Mouse (Mus musculus) lung, postnatal 25 days (tissue): Measurements from ENCODE around the gene Fundc1.
"Not testable (repeated sequence)": the region's sequence is repeated elsewhere in the genome, so short reads cannot be mapped to it uniquely, and the experiment has no call there.

ENCODE experiments used
- DNase-seq: peaks from one replicate; pipeline ENCODE4 v3.0.0; 2022; ENCODE audit warnings: low spot score

The Fundc1 gene

DNA sequence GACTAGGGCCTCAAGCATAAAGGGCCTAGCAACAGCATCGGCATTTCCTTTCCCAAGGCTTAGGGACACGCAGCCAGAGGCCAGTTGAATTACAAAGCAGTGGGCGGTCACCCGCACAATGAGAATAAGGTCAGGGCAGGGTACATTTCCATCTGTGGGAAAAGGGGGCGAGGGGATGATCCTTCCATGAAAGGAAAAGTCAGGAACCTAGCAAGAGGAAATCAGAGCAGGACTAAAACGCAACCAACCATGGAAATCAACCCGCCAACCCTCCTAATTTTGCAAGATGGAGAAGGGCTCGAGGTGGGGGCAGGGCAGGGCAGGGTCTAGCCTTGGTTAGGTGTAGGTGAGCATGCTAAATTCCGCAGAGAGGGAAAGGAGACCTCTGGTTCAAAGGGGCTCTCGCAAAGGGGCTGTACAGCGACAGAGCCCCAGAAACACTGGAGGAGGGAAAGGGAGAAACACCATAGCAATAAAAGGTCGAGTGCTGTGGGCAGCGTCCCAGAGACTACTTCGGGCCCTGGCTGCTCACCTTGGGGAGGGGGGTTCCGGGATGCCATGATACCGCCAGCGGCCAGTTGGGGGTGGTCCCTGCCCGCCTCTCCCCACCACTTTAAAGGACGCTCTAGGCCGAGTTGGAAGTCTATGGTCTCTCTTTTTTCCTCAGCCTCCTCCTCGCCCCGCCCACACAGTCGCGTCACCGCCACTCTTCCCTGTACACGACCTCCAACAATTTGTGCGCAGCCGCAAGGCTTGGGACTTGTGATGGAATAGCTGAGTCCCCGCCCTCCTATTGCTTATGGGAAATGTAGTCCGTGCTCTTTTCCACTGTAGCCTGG is at the start of gene Fundc1:
Fundc1 (minus strand) TSS at position 705 of the 839 bp plus-strand sequence.
- peak; percentile 96 for DNase-seq

DNA sequence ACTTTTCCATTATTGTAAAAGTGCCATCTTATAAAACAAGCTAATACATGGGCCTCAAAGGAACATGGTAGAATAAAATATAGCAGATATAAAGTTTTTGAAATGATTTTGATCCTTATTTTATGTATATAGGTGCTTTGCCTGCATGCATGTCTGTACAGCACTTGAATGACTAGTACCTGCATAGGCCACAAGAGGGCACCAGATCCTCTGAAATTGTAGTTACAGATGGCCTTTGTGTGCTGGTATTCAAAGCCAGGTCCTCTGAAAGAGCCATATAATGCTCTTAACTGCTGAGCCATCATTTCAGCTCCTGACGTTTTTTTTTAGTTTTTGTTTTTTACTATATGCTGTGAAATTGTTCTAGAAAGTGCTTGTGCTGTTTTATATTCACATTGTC is 39.1 kb upstream of the Fundc1 start:
- no peak for DNase-seq

DNA sequence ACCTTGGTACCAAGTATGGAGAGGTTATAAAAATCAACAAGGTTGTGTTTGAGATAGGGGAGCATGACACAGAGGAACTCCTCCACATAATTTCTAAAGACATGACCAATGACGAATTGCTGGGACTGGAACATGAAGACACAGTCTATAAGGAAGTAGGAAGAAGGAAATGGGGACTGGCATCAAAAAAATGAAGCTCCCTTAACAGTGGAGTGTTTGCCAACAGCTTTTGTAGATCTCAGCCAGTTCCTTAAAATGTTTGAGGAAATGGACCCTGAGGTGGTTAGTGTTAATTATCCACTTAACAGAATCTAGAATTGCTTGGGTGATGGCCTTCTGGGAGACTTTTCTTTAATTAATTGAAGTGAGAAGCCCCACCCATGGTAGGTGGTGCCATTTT is 36.6 kb upstream of the Fundc1 start:
- no peak for DNase-seq

DNA sequence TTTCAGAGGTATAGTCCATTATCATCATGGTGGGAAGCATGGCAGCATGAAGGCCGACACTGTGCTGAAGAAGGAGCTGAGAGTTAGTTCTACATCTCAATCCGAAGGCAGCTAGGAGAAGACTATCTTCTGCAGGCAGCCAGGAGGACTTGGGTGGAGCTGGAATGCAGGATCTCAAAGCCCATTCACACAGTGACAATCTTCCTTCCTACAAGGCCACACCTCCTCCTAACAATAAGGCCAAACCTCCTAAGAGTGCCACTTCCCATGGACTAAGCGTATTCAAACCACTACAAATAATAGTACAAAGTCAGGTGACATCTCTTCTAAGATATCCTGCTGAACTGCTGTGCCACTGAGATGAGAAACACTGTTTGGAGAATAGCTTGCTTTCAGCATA is 35.5 kb upstream of the Fundc1 start:
- DNase-seq: no peak

DNA sequence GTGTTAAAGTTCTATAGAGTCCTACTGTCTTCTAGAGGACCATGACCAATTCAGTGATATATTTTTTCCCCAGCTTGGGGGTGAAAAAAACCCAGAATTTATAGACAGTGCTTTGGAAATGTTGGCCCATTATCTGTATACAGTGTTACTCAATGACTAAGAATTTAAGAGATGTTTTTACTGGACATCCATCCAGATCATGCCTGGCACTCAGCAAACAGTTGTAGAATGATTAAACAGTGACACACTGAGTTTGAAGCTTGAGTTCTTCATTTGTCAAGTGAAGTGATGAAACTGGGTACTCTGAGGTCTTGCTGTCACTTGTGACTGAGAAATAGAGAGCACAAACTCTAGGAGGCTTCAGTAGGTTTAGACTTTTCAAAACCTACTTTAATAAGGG is 21.2 kb upstream of the Fundc1 start:
- DNase-seq: no peak

DNA sequence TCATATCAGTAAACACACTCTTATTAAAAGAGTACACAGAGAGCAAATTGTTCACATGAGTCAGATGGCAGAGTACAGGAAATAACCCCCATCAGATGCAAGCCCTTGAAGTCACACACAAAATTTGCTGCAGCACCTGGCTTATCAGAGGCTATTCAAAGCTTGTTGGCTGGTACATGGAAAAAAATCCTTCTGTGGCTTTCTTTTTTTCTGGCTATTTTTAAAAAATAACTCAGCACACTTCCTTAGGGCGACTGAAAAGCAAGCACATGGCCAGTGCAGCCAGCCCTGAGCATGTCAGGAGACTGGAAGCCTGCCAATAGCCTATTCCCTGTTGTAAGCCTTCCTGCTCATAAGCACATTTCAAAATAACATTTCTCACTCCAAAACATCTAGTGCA is 18.6 kb upstream of the Fundc1 start:
- peak; percentile 43 for DNase-seq

DNA sequence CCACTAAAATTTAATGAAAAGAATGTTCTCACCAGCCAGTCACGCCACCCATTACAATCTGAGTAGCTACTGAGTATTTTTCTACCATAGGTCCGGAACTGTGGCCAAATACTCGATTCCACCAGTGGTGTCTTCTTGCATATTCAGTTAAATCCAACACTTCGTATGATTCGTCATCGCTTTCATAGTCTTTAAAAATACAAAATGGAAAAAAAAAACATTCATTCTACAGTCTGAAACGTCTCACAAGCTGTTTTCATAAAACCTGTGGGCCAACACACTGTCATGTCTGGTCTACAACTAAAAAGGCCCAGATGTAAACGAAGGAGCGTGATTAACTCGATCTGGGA is 879 bp downstream of the Fundc1 start:
- DNase-seq: no peak

DNA sequence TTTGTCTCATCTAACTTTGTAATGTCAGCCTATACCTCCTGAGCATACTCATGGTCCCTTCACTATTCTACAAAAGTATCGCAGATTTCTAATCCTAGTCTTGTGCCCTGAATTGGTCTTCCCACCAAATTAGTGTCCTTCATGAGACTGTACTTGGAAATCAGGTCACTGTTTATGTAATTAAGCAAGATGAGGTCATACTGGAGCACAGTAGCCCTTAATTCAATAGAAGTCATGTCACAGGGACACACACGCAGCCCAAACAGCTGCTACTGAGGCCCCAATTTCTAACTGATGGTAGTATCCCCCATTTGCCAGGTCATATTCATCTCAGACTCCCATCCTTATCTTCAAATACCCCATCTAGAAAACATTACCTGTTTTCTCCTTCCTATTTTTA is 3.5 kb downstream of the Fundc1 start:
- DNase-seq: no peak

DNA sequence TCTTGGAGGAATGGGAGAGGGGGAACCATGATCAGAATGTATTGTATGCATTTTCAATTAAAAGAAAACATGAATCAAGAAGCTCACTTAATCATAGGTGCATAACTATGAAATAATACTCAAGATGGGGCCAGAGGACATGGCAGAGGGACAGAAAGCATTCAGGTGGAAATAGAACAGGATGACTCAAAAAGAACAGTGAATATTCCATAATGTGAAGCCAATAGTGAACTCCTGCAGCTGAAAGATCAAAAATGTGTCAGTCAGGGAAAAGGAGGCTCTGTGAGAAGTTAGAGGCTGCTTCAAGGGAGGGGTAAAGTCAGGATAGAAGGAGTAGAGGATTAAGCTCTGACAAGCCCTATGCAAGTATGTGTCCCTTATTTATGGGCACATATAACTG is 6.4 kb downstream of the Fundc1 start:
- DNase-seq: no peak

DNA sequence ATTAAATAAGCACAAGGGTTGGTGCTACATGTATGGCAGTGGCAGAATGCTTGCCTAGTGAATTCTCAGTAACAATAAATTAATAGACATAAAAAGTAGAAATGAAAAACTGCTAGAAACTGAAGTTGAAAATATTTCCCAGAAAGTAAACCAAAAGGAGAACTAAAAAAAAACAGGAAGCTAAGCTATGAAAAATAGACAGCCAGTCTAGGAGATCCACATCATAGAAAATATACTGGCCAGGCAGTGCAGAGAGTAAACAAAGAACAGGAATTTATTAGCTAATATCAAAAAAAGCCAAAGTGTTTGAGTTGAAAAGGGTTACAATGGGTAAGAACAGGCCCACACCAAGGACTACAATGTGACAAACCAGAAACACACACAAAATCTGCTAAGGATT is 7.4 kb downstream of the Fundc1 start:
- DNase-seq: no peak

DNA sequence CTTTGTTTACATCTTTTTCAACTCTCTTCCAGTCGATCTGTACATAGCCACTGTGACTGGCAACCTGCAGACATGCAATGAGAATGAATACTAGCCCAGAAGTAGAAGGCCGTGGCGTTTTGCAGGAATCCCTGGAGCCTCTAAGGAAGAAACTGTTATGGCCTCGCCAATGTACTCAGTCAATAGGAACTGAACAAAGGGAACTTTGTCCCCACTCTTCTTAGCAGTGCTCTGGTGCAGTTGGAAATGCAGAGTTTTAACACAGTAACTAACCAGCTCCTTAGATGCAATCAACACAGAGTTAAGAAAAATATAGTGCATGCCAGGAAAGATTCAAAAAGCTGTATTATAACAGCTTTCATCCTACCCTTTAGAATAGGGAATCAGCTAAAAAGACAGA is 13.4 kb downstream of the Fundc1 start:
- DNase-seq: no peak

DNA sequence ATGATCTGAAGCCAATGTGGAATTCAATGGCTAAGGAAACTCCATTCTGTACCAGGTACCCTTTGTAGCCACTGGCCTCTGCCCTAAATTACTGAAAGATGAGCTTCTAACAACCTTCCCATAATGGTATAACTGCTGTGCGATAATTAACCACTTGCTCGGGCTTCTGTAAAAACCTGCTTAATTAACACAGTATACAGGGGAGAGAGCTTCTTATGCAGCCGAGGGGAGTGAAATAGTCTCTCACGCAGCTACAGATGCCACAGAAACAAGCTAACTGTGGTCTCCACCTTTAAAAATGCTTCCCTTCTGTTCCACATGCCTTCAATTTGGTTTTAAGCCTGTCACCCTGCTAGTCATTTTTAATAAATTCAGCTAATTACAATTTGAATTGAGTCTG is 17.6 kb downstream of the Fundc1 start:
- no peak for DNase-seq

DNA sequence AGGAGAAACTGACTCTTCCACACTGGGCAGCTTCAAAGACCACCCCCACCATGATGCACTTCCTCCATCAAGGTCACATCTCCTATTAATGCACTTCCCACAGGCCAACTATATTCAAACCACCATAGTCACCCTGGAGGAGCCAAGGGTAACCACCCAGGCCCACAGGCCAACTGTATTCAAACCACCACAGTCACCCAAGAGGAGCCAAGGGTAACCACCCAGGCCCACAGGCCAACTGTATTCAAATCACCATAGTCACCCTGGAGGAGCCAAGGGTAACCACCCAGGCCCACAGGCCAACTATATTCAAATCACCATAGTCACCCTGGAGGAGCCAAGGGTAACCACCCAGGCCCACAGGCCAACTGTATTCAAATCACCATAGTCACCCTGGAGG is 20.5 kb downstream of the Fundc1 start:
- not testable (repeated sequence) for DNase-seq

DNA sequence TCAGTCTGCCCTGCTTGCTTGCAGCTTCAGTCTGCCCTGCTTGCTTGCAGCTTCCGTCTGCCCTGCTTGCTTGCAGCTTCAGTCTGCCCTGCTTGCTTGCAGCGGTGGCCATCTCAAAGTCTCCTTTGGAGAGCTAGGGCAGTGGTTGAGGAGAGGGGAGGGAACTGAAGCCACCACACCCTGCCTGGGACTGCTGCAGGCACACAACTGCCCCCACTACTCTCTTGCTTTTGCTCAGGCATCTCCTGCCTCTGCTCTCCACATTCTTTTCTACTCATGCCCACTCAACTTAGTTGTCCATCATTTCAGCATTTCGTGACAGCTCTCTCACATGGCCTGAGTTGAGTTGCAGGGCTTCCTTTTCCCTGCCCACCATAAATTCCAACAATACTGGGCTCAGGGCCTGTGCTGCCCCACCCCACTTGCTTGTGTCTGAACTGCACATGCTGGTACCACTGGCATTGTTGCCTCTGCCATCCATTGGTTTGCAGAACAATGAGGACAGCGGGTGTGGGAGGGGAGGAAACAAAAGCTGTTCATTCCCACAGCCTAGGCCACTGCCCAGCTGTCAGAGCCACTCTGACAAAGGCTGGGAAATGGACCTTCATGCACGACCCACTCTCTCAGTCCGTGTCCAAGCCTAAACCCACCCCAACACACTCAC is 24.9 kb downstream of the Fundc1 start:
- DNase-seq: peak; percentile 56

DNA sequence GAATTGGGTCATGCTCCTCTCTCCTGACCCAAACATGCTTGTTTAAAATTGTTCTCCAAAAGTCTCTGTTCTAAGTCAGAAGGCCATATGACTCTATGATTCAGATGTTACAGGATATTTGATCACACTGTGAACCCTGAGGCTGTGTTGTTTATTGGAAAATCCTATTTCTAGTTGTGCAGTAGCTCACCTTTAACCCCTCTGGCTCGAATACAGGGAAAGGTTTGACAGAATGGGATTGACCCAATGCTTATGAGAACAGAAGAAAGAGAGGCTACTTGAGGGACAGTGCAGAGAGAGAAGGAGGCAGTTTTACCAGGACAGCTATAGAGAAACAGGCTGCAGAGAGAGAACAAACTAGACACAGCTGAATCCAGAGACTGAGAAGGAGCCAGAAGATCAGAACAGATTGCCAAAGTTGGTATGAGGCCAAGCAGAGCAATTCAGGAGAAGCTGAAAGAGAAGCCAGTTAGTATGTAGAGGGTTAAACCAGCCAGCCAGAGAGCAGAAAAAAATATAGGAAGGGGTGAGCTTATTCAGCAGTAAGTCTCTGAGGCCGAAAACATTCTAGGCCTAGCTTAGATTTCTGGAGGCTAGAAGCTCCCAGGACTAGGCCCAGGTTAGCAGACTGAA is 27.1 kb downstream of the Fundc1 start:
- peak; percentile 30 for DNase-seq

DNA sequence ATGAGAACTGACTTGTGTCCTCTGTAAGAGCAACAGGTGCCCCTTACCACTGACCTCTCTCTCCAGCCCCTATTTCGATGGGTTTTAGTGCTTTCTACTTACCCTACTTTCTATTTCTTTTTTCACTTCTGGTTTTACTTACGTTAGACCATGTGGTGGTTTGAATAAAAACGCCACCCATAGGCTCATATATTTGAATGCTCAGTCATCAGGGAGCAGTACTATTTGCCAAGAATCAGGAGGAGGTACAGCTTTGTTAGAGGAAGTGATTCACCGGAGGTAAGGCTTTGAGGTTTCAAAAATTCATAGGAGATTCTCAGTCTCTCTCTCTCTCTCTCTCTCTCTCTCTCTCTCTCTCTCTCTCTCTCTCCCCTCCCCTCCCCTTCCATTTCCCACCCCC is 34.4 kb downstream of the Fundc1 start:
- DNase-seq: no peak

DNA sequence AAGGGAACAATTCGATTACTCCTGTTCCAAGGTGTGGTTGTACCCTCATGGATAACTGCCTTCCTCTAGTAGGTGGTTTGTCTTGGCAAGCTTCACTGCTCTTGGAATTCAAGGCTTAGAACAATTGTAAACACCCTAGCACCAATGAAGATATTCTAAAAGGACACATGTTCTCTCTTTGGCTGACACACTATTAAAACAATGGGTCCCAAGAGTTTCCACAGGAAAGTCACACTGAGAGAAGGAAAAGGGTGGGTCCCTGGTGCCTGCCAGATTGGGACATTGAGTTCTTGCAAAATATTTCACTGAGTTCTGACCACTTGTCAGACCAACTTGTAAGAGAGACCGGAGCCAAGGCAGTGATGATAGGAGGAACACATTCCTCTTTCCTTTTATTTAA is 45.1 kb downstream of the Fundc1 start:
- peak; percentile 75 for DNase-seq

DNA sequence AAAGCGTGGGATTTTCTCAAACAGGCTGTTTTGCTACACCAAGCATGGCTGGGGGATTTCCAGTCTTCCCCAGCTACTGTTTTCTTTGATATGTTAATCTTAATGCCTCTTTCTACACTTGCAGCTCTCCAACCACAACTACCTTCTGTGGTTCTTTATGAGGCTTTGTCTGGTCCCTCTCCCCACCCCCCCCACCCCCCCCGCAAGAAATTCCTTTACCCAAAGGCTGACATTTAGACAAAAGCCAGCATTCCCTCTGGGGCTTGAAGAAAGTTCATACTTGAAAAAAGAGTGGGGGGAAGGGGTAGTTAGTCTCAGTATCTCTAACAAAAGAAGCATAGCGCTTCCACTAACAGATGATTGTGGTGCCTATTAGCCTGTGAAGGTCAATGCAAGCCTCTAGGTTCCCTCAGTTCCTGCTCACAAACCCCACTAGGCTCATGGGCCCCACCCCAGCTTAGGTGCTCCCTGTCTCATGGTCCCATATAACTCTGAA is 50.9 kb downstream of the Fundc1 start:
- DNase-seq: no peak

DNA sequence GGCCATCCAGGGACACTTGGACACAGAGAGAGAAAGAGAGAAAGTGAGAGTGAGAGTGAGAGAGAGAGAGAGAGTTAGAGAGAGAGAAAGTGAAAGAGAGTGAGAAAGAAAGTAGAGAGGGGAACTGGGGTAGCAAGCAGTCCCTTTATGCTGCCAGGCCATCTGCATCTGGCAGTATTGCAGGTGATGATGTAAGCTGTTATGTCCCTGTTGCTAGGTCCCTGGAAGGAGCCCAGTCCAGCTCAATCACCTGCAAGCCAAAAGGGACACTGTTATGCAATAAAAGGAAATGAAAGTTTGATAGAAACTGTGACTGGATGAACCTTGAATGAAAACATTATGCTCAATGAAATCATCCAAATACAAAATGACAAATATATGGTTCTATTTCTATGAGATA is 52.0 kb downstream of the Fundc1 start:
- DNase-seq: peak; percentile 58

DNA sequence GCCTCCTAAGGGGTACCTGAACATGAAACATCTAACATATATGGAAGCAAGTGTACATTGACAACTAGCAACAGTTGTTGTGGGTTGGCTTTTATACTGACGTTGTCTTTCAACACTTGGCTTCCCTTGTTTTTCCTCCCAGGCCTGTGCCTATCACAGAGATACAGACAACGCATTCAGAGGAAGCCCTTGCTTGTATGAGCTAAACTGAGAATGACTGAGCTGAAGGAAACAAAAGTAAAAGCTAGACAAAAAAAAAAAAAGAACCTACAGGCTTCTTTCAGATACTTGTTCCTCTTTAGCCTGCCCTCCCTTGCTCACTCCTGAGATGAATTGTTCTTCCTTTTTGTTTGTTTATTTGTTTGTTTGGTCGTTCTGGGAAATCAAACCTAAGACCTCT is 58.1 kb downstream of the Fundc1 start:
- DNase-seq: no peak

DNA sequence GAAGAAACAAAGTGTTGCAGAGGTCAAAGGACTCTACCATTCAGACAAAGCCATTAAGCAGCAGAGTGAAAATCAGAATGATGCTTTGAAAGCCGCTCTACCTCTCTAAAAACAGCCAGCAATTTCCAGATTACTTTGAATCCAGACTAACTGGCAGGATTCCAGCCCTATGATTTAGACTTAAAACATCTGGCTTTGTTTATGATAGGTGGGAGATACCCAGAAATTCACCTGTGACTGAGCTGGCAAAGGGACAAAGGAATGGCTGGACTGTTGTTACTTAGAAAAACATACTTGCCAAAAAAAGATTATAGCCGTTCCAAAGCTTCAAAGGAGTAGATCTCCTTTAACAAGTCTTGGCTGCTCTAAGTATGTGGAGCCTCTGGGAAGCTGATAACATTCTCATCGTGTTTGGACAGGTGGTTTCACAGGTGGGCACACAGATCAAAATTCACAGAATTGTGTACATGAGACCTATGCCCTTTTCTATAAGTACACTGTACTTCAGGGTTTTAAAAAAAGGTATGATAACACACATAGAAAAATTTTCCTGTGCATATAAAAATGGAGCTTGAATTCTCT is 60.0 kb downstream of the Fundc1 start:
- DNase-seq: no peak
